Mouse (Mus musculus) heart, embryonic 10.5 days (tissue): ENCODE results near the gene Grap2. TPM values are rescaled to one million over a fixed set of nuclear protein-coding genes. Genes with fewer than 3 reads are reported as not detected.

Experiments used
- DNase-seq: peaks from one replicate; pipeline ENCODE4 v3.0.0-alpha.2; 2017; ENCODE audit warnings: low spot score
- H3K27ac ChIP-seq: fragments of 300-500 bp; sonication (generic); 2 replicates; pipeline ENCODE4 v1.5.1; 2016; ENCODE audit warnings: mild to moderate bottlenecking
- H3K27me3 ChIP-seq: fragments of 300-500 bp; sonication (generic); 2 replicates; pipeline ENCODE4 v1.6.1; 2016; ENCODE audit warnings: mild to moderate bottlenecking; ENCODE audit not compliant: poor library complexity, insufficient read depth, severe bottlenecking
- H3K36me3 ChIP-seq: fragments of 300-500 bp; sonication (generic); 2 replicates; pipeline ENCODE4 v1.6.1; 2016; ENCODE audit warnings: mild to moderate bottlenecking, moderate library complexity
- H3K4me1 ChIP-seq: fragments of 300-500 bp; sonication (generic); 2 replicates; pipeline ENCODE4 v1.6.1; 2016; ENCODE audit warnings: mild to moderate bottlenecking
- H3K4me3 ChIP-seq: fragments of 300-500 bp; sonication (generic); 2 replicates; pipeline ENCODE4 v1.5.1; 2016; ENCODE audit warnings: mild to moderate bottlenecking, moderate library complexity
- H3K9me3 ChIP-seq: fragments of 300-500 bp; sonication (generic); 2 replicates; pipeline ENCODE4 v1.6.1; 2016; ENCODE audit warnings: mild to moderate bottlenecking, moderate library complexity
- WGBS: fragments of 180-500 bp; shearing (Covaris S2); methylation state at CpG from one replicate; pipeline ENCODE4 v1.1.7; 2016; 5-methylcytosine and 5-hydroxymethylcytosine counted together
- polyA plus RNA-seq: library from polyadenylated mRNA; unstranded; fragments of >200 nt; fragmentation: Nextera tagmentation; extraction: Ambion mirVana; gene quantifications from 2 replicates; pipeline ENCODE4 v1.2.1, GENCODE M21; 2016

Grap2 gene
- polyA plus RNA-seq, result 4.9 and 5.0 TPM in 2 replicates

- no peak within 1 kb of the TSS for H3K27ac ChIP-seq
- H3K27me3 ChIP-seq, result peaks cover 79% of the 10 kb centered on the region
- peak; percentile 69 for DNase-seq
- 0 out of 2 replicates have a peak, but pooled peaks cover 3% of the 10 kb centered on the region for H3K4me1 ChIP-seq
- no peaks in the 10 kb centered on the region for H3K36me3 ChIP-seq
- H3K9me3 ChIP-seq, result no peaks in the 10 kb centered on the region
- 46% methylated on average over 12 of the region's 12 CpGs for WGBS
- H3K4me3 ChIP-seq, result peak within 1 kb of the TSS; percentile 15
These were observed at the start of gene Grap2 for GRCm38 (mm10) chr15:80572291-80572690. Grap2 (plus strand) TSS chr15:80572594.

DNA sequence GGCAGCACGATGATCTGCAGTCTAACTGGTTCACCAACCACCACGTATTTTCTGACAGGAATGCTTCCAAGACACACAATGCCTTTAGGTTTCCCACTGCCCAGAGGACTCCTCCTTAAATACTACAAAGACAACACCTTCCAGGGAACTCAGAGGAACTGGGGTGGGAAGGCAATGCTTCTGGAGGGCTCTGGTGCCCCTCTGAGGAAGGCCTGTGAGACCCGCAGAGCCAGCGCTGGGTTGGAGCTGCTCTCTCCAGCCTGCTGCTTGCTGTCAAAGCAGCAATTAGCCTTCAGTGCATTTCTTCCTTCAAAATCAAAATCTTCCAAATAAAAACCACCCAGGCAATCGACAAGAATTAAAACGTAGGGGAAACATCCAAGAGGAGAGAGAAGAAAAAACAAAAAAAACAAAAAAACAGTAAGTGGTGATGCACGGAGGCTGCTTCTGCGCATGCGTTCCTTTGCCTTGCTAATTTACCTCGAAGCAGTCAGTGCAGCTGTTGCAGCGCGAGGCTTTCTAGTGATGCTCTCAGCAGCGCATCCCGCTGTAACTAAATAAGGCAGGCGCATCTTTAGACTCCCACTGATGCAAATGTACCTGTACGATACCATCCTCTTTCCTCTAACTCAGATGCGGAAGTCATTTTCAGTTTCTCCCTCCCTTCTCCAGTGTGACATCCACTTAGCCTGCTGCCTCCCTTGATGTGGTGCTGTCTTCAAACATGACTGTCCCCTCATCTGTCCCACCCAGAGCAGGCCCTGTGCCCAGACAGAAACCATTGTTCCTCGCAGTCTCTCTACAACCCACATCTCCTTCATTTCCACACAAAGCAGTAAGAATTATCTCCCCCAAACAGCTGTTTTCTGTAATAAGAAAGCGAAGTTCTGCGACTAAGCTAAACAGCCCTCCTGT is 42.2 kb upstream of the Grap2 start:
- no peaks in the 10 kb centered on the region for H3K36me3 ChIP-seq
- H3K4me1 ChIP-seq, result peaks cover 14% of the 10 kb centered on the region
- H3K9me3 ChIP-seq, result no peaks in the 10 kb centered on the region
- H3K27ac ChIP-seq, result no peak overlapping the region
- WGBS, result 49% methylated on average over 20 of the region's 20 CpGs
- H3K4me3 ChIP-seq, result no peak overlapping the region
- DNase-seq, result no peak
- H3K27me3 ChIP-seq, result peaks cover 12% of the 10 kb centered on the region

DNA sequence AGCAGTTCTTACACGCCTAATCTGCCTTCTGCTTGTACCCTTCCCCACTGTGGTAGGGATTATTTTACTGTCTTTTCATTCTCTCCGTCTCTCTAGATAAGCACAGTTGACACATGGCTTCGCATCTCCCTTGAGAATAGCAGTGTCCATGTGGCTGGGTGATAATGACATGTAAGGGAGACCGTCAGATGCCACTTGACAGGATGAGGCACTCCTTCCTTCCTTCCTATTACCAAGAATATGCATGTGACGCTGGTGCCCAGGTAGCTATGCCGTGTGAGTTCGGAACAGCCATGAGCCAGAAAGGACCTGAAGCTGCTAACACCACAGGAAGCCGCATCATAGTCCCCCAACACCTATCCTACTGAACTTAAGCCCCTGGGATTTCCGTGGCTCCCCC is 41.4 kb upstream of the Grap2 start:
- Histone ChIP-seq H3K27me3 (peaks cover 12% of the 10 kb centered on the region), H3K9me3 (no peaks in the 10 kb centered on the region), H3K4me3 (no peak overlapping the region), H3K4me1 (peaks cover 14% of the 10 kb centered on the region), H3K27ac (no peak overlapping the region), H3K36me3 (no peaks in the 10 kb centered on the region)
- DNase-seq, result no peak
- 72% methylated on average over 9 of the region's 9 CpGs for WGBS

- 56% methylated on average over 8 of the region's 8 CpGs for WGBS
- DNase-seq, result peak; percentile 87
These were observed 39.9 kb upstream of the Grap2 start for GRCm38 (mm10) chr15:80532281-80533072.

GRCm38 (mm10) chr15:80533274-80533673 is 39.1 kb upstream of the Grap2 start:
- DNase-seq, result no peak
- Histone ChIP-seq H3K27me3 (peaks cover 19% of the 10 kb centered on the region), H3K27ac (peak overlapping the region; percentile 53; the same call in 1 of the 2 replicates), H3K9me3 (no peaks in the 10 kb centered on the region), H3K4me3 (no peak overlapping the region), H3K36me3 (no peaks in the 10 kb centered on the region), H3K4me1 (peaks cover 14% of the 10 kb centered on the region)
- 53% methylated on average over 6 of the region's 6 CpGs for WGBS

More at GRCm38 (mm10) chr15:80532281-80533072, 39.9 kb upstream of the Grap2 start:
- H3K27me3 ChIP-seq, result peaks cover 17% of the 10 kb centered on the region
- peak overlapping the region; percentile 52; the same call in 1 of the 2 replicates for H3K27ac ChIP-seq
- H3K9me3 ChIP-seq, result no peaks in the 10 kb centered on the region
- H3K36me3 ChIP-seq, result no peaks in the 10 kb centered on the region
- no peak overlapping the region for H3K4me3 ChIP-seq
- H3K4me1 ChIP-seq, result peaks cover 14% of the 10 kb centered on the region

DNA sequence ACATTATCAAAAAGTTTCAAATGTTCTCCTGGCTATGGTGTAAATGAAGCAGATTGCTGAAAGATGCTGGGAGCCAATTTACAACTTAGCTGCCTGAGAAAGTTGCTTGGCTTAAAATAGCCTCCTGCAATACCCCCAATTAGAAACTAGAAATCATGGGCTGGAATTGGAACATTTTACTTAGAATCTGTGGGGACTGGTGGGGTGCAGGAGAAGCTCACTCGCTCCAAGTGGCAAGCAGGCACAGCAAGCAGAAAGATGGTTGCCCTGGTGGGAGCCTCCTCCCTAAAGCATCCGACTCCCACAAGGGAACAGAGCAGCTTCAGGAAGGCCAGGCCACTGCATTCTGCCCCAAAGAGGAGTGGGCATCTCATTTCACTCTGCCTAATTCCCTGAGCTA is 36.3 kb upstream of the Grap2 start:
- Histone ChIP-seq H3K27me3 (peaks cover 11% of the 10 kb centered on the region; the same call in 1 of the 2 replicates), H3K36me3 (no peaks in the 10 kb centered on the region), H3K27ac (no peak overlapping the region), H3K4me1 (peaks cover 14% of the 10 kb centered on the region), H3K4me3 (no peak overlapping the region), H3K9me3 (no peaks in the 10 kb centered on the region)
- 77% methylated on average over 2 of the region's 2 CpGs for WGBS
- DNase-seq, result no peak

- no peaks in the 10 kb centered on the region for H3K9me3 ChIP-seq
- H3K4me1 ChIP-seq, result peaks cover 2% of the 10 kb centered on the region; the same call in 1 of the 2 replicates
- peak; percentile 11 for DNase-seq
- peaks cover 11% of the 10 kb centered on the region; the same call in 1 of the 2 replicates for H3K27me3 ChIP-seq
- WGBS, result 77% methylated on average over 2 of the region's 2 CpGs
- no peak overlapping the region for H3K4me3 ChIP-seq
- H3K27ac ChIP-seq, result no peak overlapping the region
- no peaks in the 10 kb centered on the region for H3K36me3 ChIP-seq
These were observed 34.3 kb upstream of the Grap2 start for GRCm38 (mm10) chr15:80538075-80538474.

- Histone ChIP-seq H3K27me3 (peaks cover 11% of the 10 kb centered on the region; the same call in 1 of the 2 replicates), H3K9me3 (no peaks in the 10 kb centered on the region), H3K4me1 (no peaks in the 10 kb centered on the region), H3K27ac (no peak overlapping the region), H3K4me3 (no peak overlapping the region), H3K36me3 (no peaks in the 10 kb centered on the region)
- DNase-seq, result peak; percentile 64
- 76% methylated on average over 7 of the region's 7 CpGs for WGBS
These were observed 33.6 kb upstream of the Grap2 start for GRCm38 (mm10) chr15:80538671-80539340.

- H3K4me1 ChIP-seq, result no peaks in the 10 kb centered on the region
- no peak overlapping the region for H3K27ac ChIP-seq
- no peak overlapping the region for H3K4me3 ChIP-seq
- peaks cover 3% of the 10 kb centered on the region; the same call in 1 of the 2 replicates for H3K27me3 ChIP-seq
- no peaks in the 10 kb centered on the region for H3K36me3 ChIP-seq
- WGBS, result 39% methylated on average over 3 of the region's 3 CpGs
- H3K9me3 ChIP-seq, result no peaks in the 10 kb centered on the region
- peak; percentile 68 for DNase-seq
These were observed 28.3 kb upstream of the Grap2 start for GRCm38 (mm10) chr15:80544115-80544514.

- H3K4me3 ChIP-seq, result no peak overlapping the region
- DNase-seq, result peak; percentile 7
- H3K9me3 ChIP-seq, result no peaks in the 10 kb centered on the region
- H3K4me1 ChIP-seq, result no peaks in the 10 kb centered on the region
- H3K36me3 ChIP-seq, result no peaks in the 10 kb centered on the region
- 66% methylated on average over 6 of the region's 6 CpGs for WGBS
- no peak overlapping the region for H3K27ac ChIP-seq
- peaks cover 3% of the 10 kb centered on the region; the same call in 1 of the 2 replicates for H3K27me3 ChIP-seq
These were observed 27.0 kb upstream of the Grap2 start for GRCm38 (mm10) chr15:80545430-80545829.

DNA sequence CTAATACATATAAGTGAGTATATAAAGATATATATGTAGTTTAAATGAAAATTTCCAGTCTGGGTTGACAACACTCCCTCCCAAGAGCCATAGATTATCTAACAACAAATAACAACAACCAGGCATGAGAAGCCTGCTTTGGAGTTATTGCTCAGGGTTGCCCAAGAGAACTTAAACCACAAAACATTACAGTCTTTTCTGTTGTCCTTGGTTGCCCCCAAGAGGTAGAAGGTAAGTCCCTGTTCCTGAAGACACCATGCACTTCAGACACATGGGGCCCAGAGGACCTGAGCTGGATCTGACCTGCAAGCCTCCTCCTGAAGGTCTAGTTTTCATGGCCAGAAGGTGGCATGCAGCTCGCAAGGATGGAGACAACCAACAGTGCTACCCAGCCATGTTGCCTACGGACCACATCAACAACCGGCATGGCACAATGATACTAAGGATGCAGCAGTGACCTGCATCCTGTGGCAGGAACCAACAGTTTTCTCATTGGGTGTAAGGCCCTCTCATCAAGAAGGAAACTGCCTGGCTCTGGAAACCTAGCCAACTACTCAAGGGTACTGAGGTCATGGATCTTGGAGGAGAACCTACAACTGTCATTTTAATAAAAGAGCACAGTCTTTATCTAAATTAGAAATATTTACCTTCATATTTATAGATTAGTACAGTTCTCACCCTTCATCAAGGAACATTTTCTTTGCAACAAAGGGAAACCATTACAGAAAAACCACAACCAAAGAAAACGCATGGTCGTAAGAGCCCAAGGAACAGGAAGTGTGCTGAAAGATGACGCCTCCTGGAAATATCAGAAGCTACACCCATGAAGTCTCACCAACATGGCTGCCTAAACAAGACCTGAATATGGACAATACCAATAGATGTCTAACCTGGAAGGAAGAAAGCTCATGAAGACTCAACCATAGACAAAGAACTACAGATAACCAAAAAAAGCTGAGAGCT is 17.3 kb upstream of the Grap2 start:
- Histone ChIP-seq H3K36me3 (no peaks in the 10 kb centered on the region), H3K27ac (no peak overlapping the region), H3K4me3 (no peak overlapping the region), H3K4me1 (peaks cover 7% of the 10 kb centered on the region), H3K9me3 (no peaks in the 10 kb centered on the region), H3K27me3 (peaks cover 6% of the 10 kb centered on the region; the same call in 1 of the 2 replicates)
- 86% methylated on average over 6 of the region's 6 CpGs for WGBS
- DNase-seq, result peak; percentile 45
